In the genomic region with DNA sequence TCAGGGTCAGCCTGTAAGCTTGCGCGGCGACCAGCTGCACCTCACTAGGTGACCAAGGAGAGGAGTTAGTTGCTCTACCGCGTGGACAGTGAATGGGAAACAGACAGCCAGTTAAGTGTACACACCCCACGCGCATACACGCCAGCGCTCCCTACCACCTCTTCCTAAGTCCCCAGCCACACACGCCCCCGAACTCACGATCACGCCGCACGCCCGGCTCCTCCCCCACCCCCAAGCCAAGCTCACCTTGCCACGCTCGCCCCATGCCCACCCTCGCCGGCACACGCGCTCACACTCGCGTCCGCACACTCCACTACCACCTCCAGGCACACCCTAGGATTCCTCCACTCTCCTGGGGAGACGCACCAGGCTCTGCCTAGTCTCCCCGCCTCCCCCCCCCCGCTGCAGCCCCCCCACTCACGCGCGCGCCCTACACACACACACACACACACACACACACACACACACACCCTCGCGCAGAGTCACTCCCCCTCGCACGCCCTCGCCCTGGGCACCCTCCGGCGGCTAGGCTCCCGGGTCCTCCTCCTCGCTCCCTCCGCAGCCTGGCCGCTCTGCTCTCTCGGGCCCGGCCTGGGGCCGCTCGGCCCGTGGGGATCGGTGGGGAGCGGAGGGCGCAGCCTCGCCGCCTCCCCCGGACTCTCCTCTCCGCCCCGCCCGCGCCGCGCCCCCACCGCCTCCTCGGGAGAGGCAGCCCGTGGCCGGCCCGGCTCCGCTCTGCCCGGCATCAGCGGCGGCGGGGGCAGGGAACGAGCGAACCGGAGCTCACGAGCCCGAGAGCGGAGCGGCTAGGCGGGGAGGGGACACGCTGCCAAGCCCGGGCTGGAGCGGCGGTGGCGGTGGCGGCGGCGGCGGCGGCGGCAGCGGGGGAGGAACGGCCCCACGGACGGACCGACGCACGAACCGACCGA, we compare ENCODE assay signal across 7 mouse cellular contexts. TPM values are rescaled to one million over a fixed set of nuclear protein-coding genes. Genes with fewer than 3 reads are reported as not detected.
DNase-seq lines count a peak whose midpoint lies in the region; ATAC-seq and TF ChIP-seq lines count a peak whose summit lies in the region.

A gene (plus strand): TSS at position 704 of the 929 bp plus-strand sequence.

- H3K4me2 ChIP-seq in kidney, embryonic 15.5 days = peak within 1 kb of the TSS; percentile 100
- peak within 1 kb of the TSS; percentile 84 for H3K4me2 ChIP-seq in midbrain, embryonic 16.5 days (ENCODE audit: low read length)

- H3K27me3 ChIP-seq in heart, embryonic 10.5 days (ENCODE audit: insufficient read depth, poor library complexity, severe bottlenecking) = peaks cover 91% of the 10 kb centered on the region
- peaks cover 76% of the 10 kb centered on the region for H3K27me3 ChIP-seq in kidney, embryonic 15.5 days
- peaks cover 2% of the 10 kb centered on the region; the same call in 1 of the 2 replicates for H3K27me3 ChIP-seq in midbrain, embryonic 16.5 days (ENCODE audit: control insufficient read depth, insufficient read depth, low read depth, low read length)

- H3K4me3 ChIP-seq in bone marrow macrophage, adult 2 months (ENCODE audit: insufficient read depth, low read length) = peak within 1 kb of the TSS; percentile 11
- peak within 1 kb of the TSS; percentile 81 for H3K4me3 ChIP-seq in heart, embryonic 10.5 days
- peak within 1 kb of the TSS; percentile 63 for H3K4me3 ChIP-seq in kidney, embryonic 15.5 days (replicated peaks)
- peak within 1 kb of the TSS; percentile 74 for H3K4me3 ChIP-seq in midbrain, embryonic 16.5 days (ENCODE audit: low read depth, low read length)

- H3K9me3 ChIP-seq in heart, embryonic 10.5 days = no peaks in the 10 kb centered on the region
- no peaks in the 10 kb centered on the region for H3K9me3 ChIP-seq in kidney, embryonic 15.5 days (replicated peaks)
- H3K9me3 ChIP-seq in midbrain, embryonic 16.5 days (replicated peaks; ENCODE audit: control insufficient read depth, low read length, poor library complexity, severe bottlenecking) = no peaks in the 10 kb centered on the region

- peak within 1 kb of the TSS; percentile 67 for H3K9ac ChIP-seq in kidney, embryonic 15.5 days
- peak within 1 kb of the TSS; percentile 90 for H3K9ac ChIP-seq in midbrain, embryonic 16.5 days (ENCODE audit: low read depth, low read length)

- TF ChIP-seq POLR2A in bone marrow macrophage, adult 2 months (IDR thresholded peaks at IDR 0.05; ENCODE audit: borderline replicate concordance, low read depth, low read length) = no peak

- DNase-seq in embryo, embryonic 10.5 days (ENCODE audit: low spot score) = peak; percentile 43
- no peak for DNase-seq in heart, embryonic 10.5 days (ENCODE audit: low spot score)
- DNase-seq in liver = peak; percentile 18
- peak; percentile 59 for DNase-seq in testis, postnatal 14 days (ENCODE audit: low spot score)

- WGBS in heart, embryonic 10.5 days = under 1% methylated on average over 62 of the region's 98 CpGs
- WGBS in kidney, embryonic 15.5 days = under 1% methylated on average over 78 of the region's 98 CpGs
- WGBS in midbrain, embryonic 16.5 days = under 1% methylated on average over 67 of the region's 98 CpGs

- H3K27ac ChIP-seq in bone marrow macrophage, adult 2 months (ENCODE audit: insufficient read depth, low read depth, low read length) = no peak within 1 kb of the TSS
- H3K27ac ChIP-seq in heart, embryonic 10.5 days = peak within 1 kb of the TSS; percentile 85
- H3K27ac ChIP-seq in kidney, embryonic 15.5 days = peak within 1 kb of the TSS; percentile 27; the same call in 1 of the 2 replicates
- H3K27ac ChIP-seq in midbrain, embryonic 16.5 days (ENCODE audit: low read length) = peak within 1 kb of the TSS; percentile 76

- ATAC-seq in kidney, embryonic 15.5 days (replicated peaks; ENCODE audit: low FRiP score) = peak; percentile 67
- peak; percentile 77 for ATAC-seq in midbrain, embryonic 16.5 days

- H3K4me1 ChIP-seq in bone marrow macrophage, adult 2 months (ENCODE audit: control insufficient read depth, insufficient read depth, low read length) = no peaks in the 10 kb centered on the region
- H3K4me1 ChIP-seq in heart, embryonic 10.5 days = peaks cover 22% of the 10 kb centered on the region
- H3K4me1 ChIP-seq in kidney, embryonic 15.5 days = peaks cover 31% of the 10 kb centered on the region
- H3K4me1 ChIP-seq in midbrain, embryonic 16.5 days (ENCODE audit: control insufficient read depth, insufficient read depth, low read length) = peaks cover 36% of the 10 kb centered on the region

- H3K36me3 ChIP-seq in heart, embryonic 10.5 days = no peaks in the 10 kb centered on the region
- H3K36me3 ChIP-seq in kidney, embryonic 15.5 days = no peaks in the 10 kb centered on the region
- H3K36me3 ChIP-seq in midbrain, embryonic 16.5 days (ENCODE audit: control insufficient read depth, insufficient read depth, low read length) = no peaks in the 10 kb centered on the region

- TF ChIP-seq CTCF in bone marrow macrophage, adult 2 months (IDR thresholded peaks at IDR 0.05; ENCODE audit: low read depth, low read length) = no peak

RNA-seq across cellular contexts. Expression of the gene that starts here (rescaled TPM):
- not detected in 2 replicates for polyA plus RNA-seq in bone marrow macrophage, adult 2 months (2012; ENCODE audit: insufficient read depth, insufficient read length, missing spikeins)
- 0.47 and 0.58 TPM in 2 replicates for polyA plus RNA-seq in heart, embryonic 10.5 days (2016; fragmentation: Nextera tagmentation; extraction: Ambion mirVana)
- 2.3 and 2.4 TPM in 2 replicates for polyA plus RNA-seq in kidney, embryonic 15.5 days (2015; fragmentation: Nextera tagmentation; extraction: Ambion mirVana)
- 11.6 TPM in 2 replicates for polyA plus RNA-seq in midbrain, embryonic 16.5 days (2015; fragmentation: Nextera tagmentation; extraction: Ambion mirVana)

Comparison
In these comparisons a context has a peak if more than half of its experiments do, and no peak if none do; other contexts are left out.
1. H3K4me3 ChIP-seq: peak in every context shown above with its lines; median percentile 81 in heart, embryonic 10.5 days; 74 in midbrain, embryonic 16.5 days; 63 in kidney, embryonic 15.5 days; 11 in bone marrow macrophage, adult 2 months.